Mouse (Mus musculus) lung, postnatal 10 days (tissue): Measurements from ENCODE around the gene Zfp652.
"Not testable (repeated sequence)": the region's sequence is repeated elsewhere in the genome, so short reads cannot be mapped to it uniquely, and the experiment has no call there.

Experiments used
- DNase-seq: peaks from one replicate; pipeline ENCODE4 v3.0.0; 2021

Gene Zfp652

DNA sequence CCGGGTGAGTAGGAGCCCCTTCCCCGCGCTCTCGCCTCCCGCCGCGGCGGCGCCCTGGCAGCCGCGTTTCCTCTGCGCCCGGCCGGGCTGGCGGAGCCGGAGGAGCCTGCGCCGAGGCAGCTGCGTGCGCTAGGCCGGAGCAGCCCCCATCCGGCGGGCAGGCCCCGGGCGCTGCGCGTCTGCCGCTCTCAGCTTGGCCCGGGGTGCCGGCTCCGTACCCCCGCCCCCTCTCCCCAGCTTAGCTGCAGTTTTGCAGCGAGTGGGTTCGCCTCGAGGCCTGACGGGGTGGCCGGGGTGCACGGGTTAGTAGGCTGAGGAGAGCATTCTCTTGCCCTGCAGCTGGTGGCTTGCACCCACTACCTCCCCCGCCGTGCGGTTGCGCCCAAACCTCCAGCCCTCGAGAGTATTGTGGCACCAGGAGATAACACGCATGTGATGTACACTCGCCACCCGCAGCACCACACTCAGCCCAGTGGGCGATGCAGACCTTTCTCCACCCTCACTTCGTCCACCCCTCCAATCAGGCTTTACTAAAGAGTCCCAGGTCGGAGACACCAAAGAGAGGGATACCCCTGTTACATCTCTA, 845 bp downstream of the Zfp652 start:
- peak; percentile 69 for DNase-seq

DNA sequence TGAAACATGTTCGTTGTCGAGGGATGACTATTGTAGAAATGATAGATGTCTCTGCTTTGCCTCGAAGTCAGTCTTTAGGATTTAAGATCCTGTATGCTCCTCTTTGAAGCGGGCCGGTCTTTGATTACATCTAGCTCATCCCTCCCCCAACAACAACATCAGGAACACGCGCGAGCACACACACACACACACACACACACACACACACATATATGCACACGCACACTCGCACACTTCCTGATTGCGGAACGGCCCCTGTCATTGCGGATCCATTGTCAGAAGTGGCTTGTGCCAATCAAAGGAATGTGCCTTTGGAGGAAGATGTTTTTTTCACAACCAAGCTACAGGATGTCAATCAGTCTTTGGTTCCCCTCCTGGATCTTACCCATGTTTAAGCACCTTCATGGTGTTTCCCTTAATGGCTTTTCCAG, 1.4 kb downstream of the Zfp652 start:
- peak; percentile 45 for DNase-seq

DNA sequence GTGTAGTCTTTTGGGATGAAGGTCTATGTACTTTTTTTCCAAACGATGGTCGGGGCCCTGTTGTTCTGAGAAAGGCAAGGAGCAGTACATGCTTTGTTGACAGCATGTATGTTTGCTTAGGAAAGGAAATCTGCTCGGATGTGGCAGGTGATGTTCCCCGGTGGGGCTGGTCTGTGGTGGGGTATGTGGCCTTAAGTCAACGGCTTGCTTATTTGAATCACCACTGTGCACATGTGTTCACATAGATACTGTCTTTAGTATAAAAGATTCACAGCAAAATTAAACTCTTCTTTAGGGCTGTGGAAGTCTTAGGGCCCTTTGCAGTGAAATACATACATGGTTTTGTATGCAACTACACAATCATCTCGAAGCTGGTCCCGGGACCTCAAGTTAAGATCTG, 1.9 kb downstream of the Zfp652 start:
- DNase-seq, result no peak

DNA sequence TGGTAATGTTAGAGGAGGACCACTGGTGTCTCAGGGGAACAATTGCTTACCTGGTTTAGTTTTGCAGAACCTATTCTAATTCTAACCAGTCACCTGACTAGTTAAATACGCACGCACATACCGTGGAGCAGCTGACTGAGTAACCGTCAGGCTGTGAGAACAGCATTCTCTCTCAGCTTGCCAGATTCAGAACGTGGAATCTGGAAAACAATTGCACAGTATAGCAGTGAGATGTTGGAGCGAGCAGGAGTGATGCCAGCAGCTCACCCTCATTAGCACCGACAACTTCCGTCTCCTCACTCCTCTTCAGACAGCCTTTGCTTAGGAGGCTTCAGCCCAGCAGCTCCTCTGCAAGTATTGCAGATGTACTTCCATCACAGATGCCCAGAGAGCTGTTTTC, 3.7 kb downstream of the Zfp652 start:
- DNase-seq, result no peak

DNA sequence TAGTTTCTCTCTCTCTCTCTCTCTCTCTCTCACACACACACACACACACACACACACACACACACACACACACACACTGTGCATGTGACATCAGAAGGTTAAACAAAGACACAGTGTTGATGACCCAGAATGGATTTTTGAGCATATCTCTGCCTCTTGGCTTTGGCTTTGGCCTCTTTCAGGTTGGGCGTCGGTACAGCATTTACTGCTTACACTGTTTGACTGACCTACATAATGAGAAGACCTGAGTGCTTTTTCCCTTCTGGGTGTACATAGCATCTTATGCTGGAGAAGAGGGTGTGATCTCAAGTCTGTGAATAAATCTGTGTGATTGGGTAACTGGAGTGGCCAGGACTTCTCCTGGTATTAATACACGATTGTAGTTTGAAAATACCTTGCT, 6.9 kb downstream of the Zfp652 start:
- no peak for DNase-seq

DNA sequence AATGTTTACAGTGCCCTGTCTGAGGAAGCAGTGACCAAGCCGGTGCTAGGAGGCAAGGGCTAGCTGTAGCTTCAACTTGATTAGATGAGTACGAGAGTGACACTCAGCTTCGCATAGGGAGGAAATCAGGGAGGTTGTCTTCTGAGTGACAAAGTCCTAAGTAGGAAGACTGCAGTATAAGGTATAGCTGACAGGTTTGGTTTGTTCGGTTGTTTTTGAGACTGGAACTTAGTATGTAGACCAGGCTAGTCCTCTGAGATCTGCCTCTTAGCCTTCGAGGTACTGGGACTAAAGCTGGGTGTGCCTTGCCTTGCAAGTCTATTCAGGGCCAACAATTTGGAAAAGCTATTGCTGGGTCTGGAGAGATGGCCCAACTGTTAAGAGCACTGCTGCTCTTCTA, 10.8 kb downstream of the Zfp652 start, which contains the start of gene B130006D01Rik:
Gene B130006D01Rik, plus strand, starts transcription at position 301 of the 400 bp plus-strand sequence.
- no peak for DNase-seq

DNA sequence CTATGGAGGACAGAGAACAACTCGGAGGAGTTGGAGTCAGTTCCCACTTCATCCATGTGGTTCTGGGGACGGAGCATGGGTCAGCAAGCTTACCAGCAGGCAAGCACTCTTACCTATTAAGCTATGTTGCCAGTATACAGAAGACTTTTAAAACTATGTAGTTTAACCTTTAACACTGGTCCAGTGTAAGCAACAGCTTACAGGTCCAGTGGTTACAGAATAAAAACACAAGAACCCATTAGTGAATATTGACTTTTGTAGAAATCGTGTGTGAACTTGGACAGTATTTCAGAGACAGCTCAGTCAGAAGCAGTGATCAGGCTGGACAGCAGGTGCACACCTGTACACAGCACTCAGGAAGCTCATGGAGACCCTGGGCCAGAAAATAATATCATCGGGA, 12.0 kb downstream of the Zfp652 start:
- no peak for DNase-seq

DNA sequence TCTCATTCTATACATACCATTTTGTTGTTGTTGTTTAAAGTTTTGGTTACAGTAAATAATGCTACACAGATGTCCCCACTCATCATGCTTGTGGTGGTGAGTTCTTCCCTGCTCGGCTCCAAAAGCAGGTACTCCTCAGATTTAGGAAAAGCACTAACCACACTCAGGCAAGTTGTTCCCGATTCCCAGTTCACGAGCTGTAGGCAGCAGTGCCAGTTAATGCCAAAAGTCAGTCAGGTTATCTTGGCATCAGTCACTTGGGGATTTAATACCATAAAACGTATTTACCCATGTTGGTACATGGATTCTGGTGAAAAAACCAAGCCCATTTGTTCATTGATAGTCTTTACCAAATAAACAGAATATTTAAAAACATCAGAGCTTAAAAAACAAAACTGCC, 13.7 kb downstream of the Zfp652 start:
- no peak for DNase-seq

DNA sequence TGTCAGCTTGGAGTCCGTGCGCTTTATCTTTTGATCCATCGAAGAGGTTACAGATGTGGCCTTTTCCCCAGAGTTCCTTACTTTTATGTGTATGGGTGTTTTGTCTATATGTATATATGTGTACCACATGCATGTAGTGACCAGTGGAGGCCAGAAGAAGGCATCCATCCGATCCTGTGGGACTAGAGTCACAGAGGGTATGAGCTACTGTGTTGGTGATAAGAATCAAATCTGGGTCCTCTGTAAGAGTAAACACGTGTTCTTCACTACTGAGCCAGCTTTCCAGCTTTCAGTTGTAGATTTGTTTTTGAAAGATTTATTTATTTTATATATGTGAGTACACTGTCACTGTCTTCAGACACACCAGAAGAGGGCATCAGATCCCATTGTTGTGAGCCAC, 15.5 kb downstream of the Zfp652 start:
- no peak for DNase-seq

DNA sequence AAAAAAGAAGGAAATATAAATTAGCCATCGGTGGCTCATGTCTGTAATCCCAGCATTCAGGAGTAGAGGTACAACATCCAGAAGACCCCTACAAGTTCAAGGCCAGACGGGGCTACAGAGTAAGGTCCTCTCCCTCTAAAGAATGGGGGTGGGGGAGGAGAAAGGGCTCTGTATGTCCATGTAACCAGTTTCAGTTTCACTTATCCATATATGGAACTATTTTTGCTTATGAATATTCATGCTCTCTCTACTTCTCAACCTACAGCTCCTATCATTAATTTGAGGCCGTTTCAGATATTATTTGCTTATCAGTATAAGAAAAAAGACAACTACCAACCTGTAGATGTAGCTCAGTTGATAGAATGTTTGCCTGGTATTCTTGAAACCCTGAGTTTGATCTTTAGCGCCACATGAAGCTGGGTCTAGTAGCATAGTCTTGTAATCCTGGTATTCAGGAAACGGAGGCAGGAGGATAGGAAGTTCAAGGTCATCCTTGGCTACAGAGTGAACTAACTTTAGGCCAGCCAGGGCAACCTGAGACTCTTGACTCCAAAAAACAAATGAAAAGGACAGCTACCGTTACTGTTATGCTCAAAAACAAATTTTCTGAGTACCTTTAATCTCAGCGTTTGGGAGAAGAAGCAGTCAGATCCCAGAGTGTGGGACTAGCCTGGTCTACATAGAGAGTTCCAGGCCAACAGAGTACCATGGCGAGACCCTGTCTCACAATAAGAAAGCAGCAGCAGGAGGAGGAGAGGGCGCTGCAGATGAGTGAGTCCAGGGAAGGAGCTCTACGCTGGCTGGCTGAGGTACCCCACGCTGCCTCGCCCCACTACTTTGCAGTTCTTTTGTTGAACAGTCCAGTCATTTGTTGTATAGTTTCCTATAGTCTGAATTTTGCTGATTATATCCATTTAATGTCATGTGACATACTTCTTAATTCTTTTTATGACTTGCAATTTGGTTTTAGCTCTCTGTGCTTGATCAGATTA, 16.7 kb downstream of the Zfp652 start:
- DNase-seq, result no peak

DNA sequence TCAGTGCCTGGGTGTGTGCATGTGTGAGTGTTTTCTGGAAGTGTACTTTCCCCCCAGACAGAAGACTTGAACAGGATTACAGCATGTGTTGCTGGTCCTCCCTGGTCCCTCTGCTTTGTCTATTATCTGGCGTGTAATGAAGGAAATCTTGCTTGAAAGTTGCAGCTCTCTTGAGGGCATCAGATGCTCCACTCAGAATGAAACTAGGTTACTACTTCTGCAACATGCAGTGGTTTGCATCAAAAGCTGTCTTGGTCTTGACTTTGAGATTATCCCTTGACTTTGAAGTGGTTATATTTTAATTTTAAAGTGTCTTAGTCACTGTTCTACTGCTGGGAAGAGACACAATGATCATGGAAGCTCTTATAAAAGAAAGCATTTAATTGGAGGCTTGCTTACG, 22.0 kb downstream of the Zfp652 start:
- no peak for DNase-seq

DNA sequence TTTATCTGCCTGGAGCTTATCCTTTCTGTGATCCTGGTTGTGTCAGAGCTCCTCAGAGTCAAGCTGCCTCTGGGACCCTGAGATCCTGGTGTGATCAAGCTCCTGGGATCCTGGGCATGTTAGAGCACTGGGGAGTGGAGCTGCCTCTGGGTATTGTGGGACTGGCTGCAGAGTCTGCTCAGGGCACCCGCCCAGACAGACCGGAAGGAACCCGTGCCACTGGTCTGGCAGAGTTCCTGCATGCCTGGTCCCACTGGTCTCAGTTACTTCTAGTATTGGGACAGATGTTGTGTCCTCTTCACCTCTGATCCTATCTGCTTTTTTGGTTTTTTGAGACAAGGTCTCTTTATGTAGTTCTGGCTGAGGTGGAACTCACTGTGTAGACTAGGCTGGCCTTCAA, 25.3 kb downstream of the Zfp652 start:
- peak; percentile 62 for DNase-seq

DNA sequence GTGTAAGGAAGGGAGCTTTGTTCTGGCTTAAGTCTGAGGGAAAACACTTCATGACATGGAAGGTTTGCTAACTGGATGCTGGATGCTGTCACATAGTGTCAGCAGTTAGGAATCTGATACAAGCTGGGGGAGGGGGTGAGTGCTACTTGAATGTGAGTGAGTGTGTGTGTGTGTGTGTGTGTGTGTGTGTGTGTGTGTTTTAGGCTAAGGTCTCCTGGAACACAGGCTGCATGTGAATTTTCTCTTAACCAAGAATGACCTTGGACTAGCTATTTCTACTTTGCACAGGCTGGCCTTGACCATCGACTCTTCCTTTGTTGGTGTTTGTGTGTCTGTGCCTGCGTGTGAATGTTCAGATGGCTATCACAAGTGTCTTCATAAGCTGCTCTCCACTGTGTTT, 32.0 kb downstream of the Zfp652 start:
- peak; percentile 61 for DNase-seq

DNA sequence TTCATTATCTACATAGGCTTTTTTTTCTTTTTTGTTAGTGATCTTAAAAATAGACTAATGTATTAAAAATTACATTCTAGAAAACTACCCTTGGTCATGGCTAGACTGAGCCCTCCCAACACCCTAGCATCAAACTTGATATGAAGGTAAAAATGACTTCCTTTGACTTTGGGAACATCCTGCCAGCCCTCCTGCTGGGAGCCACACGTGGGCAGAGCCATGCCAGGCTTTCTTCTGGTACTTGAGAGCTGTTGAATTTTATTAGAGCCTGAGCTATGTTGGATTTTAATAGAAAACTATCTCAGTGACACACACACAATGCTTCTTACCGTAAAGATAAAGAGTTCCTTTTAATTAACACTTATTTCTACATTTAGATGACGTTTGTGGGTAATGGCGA, 34.3 kb downstream of the Zfp652 start:
- DNase-seq, result no peak

DNA sequence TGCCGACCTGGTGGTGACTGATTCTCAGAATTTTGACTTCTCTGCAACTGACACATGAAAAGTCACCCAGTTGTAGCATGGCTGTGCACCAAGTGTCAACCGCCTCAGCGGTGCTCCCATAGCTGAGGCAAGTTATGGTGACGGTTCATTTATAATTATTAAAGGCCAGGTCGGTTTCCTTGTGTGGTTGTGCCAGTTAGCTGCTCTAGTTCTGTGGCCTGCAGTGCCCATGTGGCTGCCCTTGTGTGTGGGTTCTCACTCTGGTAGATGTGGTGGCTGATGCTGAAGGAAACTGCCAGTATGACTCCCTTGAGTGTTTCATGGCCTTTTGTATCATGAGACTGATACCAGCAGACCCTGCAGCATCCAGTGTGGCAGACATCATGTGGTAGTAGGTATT, 35.9 kb downstream of the Zfp652 start:
- no peak for DNase-seq

DNA sequence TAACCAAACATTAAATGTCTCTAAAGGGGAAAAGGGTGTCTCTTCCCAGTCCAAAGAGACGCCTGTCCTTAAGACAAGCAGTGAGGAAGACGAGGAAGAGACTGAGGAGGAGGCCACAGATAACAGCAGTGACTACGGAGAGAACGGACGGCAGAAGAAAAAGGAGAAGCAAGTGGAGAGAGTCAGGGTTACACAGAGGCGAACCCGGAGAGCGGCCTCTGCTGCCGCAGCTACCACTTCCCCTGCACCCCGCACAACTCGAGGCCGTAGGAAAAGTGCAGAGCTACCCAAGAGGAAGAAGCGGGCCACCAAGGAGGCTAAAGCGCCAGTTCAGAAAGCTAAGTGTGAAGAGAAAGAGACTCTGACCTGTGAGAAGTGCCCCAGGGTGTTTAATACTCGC, 37.1 kb downstream of the Zfp652 start:
- DNase-seq, result no peak

DNA sequence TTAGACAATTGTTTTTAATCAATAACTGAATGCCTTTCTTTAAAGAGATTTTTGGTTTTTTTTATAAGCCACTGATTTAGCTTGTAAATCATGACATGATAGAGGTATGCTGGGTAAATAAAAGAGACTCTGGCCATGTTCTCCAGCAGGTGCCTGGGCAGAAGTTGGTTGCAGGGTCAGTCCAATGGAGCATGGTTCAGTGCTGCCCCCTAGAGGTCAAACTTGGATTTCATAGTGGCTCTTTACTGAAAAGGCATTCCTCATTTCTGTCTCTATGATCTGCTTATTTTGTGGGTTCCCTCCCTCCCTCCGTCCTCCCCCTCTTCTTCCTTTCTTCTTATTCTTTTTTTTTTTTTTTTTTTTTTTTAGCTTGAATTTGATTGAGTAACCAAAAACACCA, 38.5 kb downstream of the Zfp652 start:
- DNase-seq, result peak; percentile 89

DNA sequence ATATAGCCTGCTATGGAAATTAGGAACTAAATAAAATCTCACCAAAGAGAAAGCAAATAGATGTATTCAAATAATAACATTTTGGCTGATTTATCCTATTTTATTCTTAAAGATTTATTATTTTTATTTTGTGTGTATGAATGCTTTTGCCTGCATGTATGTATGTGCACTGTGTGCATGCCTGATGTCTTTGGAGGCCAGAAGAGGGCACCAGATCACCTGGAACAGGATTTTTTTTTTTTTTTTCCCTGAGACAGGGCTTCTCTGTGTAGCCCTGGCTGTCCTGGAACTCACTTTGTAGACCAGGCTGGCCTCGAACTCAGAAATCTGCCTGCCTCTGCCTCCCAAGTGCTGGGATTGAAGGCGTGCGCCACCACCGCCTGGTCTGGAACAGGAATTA, 42.7 kb downstream of the Zfp652 start:
- DNase-seq, result not testable (repeated sequence)

DNA sequence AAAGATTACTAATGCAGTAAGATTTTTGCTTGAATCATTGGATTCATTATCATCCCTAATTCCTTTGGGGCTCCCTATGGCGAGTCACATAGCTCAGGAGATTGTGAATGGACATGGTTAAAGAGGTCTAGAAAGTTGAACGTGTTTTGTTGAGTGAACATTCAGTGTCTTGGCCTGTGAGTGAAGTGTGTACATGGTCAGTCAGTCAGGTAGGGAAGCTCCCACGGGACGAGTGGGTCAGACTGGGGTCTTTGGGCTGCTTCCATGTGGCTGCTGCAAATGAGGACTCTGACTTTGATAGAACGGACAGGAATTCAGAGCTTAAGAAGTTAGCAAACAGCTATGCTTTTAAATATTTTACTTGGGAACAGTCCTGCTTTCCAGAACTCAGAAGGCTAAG, 48.0 kb downstream of the Zfp652 start:
- no peak for DNase-seq

DNA sequence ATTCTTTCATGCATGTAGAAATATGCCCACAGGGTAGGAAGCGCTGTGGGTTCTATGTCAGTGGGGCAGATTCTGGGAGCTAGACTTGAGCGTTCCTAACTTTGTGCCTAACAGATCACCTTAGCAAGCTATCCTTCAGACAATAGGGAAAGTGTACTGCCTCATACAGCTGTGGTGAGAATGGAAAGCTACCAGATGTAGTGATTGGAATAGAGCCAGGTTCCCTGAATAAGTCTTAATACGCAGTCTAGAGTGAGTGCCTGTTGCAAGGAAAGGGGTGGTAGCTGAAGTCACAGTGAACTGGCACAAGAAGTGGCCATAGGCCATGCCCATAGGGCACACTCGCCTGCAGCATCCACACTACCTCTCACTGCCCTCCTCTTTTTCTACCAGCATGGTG, 50.5 kb downstream of the Zfp652 start:
- DNase-seq, result peak; percentile 36

DNA sequence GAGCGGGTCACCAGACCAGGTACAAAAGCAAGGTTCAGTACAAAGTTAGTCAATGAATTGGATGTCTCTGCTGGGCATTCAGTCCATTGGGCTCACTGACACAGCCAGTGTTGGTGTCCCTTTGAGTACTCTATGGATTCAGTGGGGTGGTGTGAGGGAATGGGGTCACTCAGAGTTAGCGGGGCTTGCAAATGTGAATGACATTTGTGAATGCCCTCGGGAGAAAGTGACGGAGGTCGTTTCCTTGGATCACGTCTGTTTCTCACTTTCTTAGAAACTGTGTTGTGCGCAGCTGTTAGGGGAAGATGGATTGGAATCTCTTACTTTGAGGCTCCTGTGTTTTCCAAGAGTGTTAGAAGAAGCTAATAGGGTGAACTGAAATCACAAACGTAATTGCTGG, 52.3 kb downstream of the Zfp652 start:
- DNase-seq, result no peak

DNA sequence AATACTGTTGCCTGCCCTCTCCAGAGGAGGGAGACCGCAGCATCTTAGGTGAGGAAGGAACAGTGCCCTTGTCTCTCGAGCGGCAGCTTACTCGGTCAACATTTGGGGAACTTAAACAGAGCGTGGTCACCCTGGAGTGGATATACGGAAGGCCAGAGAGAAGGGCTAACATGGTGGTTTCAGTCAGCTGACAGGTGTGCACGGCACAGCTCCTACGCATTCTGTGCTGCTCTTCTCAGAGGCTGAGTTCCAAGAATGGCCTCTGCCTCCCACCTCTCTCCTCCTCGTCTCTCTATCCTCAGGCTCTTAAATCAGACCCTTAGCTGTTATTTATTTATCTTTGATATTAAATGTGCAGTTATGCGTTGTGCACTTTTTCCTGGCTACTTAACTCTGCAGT, 52.9 kb downstream of the Zfp652 start:
- DNase-seq, result no peak

DNA sequence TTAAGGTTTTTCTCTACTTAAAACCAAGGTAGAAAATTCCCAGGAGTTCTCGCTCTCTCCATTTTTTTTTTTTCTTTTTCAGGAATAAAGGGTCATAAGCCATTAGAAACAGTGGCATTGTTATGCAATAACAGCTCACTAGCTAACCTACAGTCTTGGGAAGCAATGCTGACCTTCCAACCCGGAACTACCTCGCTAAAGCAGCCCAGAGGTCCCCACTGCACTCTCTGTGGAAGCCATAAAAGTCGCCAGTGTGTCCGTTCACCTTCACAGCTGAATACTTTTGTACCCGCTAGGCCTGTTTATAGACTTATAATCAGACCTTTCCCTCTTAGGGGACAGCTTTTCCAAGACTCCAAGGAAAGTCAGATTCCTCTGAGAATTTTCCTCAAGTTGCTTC, 55.8 kb downstream of the Zfp652 start:
- no peak for DNase-seq

DNA sequence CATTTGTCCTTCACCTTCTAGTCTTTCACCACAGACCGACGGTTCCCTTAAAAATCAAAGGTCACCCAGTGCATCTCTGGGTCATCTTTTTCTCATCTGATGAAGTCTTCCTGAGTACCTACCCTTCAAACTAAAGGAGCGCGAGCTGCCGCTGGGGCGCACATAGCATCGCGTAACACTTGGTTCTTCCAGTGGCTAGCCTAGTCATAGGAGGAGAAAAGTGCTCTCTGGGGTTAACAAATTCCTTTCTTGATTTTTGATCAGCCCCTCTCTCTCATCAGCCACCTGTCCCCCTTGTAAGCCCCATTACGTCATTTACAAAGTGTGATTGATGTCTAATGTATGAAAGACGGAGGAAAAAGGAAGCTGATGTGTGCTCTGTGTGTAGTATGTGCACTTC, 56.7 kb downstream of the Zfp652 start:
- no peak for DNase-seq
